Mouse (Mus musculus) forebrain, embryonic 14.5 days (tissue): ENCODE results near the gene Acot3. TPM values are rescaled to one million over a fixed set of nuclear protein-coding genes. Genes with fewer than 3 reads are reported as not detected.
A peak's percentile ranks its signal among the peaks of the same experiment; 100 is the strongest.
"Not testable (repeated sequence)": the region's sequence is repeated elsewhere in the genome, so short reads cannot be mapped to it uniquely, and the experiment has no call there.

Source experiments
- ATAC-seq: fragments of 200-750 bp; cut with Nextera tagmentation; 2 replicates; pipeline ENCODE4 v1.8.0; 2017; ENCODE audit warnings: mild to moderate bottlenecking, moderate library complexity
- DNase-seq: peaks from one replicate; pipeline ENCODE4 v3.0.0-alpha.2; 2015; ENCODE audit warnings: low spot score
- H3K27ac ChIP-seq: fragments of 300-500 bp; sonication (generic); 2 replicates; pipeline ENCODE4 v1.5.1; 2014; ENCODE audit warnings: low read depth, mild to moderate bottlenecking, control low read depth, low read length, moderate library complexity
- H3K27me3 ChIP-seq: fragments of 300-500 bp; sonication (generic); replicated peaks from 2 replicates; pipeline ENCODE4 v1.6.1; 2014; ENCODE audit warnings: low read length, control low read depth, mixed read lengths; ENCODE audit not compliant: control insufficient read depth, insufficient read depth
- H3K36me3 ChIP-seq: fragments of 300-500 bp; sonication (generic); 2 replicates; pipeline ENCODE4 v1.6.1; 2014; ENCODE audit warnings: low read length, control low read depth; ENCODE audit not compliant: control insufficient read depth, insufficient read depth
- H3K4me1 ChIP-seq: fragments of 300-500 bp; sonication (generic); 2 replicates; pipeline ENCODE4 v1.6.1; 2014; ENCODE audit warnings: antibody characterized with exemption, low read length, control low read depth; ENCODE audit not compliant: control insufficient read depth, insufficient read depth
- H3K4me2 ChIP-seq: fragments of 300-500 bp; sonication (generic); 2 replicates; pipeline ENCODE4 v1.6.1; 2014; ENCODE audit warnings: mild to moderate bottlenecking, control low read depth, low read length
- H3K4me3 ChIP-seq: fragments of 300-500 bp; sonication (generic); 2 replicates; pipeline ENCODE4 v1.5.1; 2014; ENCODE audit warnings: low read depth, low read length, control low read depth
- H3K9ac ChIP-seq: fragments of 300-500 bp; sonication (generic); 2 replicates; pipeline ENCODE4 v1.6.1; 2014; ENCODE audit warnings: mild to moderate bottlenecking, low read length, control low read depth, moderate library complexity
- H3K9me3 ChIP-seq: fragments of 300-500 bp; sonication (generic); replicated peaks from 2 replicates; pipeline ENCODE4 v1.6.1; 2016; ENCODE audit warnings: low read length, control low read depth, mixed read lengths; ENCODE audit not compliant: control insufficient read depth
- WGBS: fragments of 180-500 bp; shearing (Covaris S2); extraction: QIAGEN DNeasy Blood & Tissue Kit; methylation state at CpG from one replicate; pipeline ENCODE4 v1.1.7; 2014; 5-methylcytosine and 5-hydroxymethylcytosine counted together
- polyA plus RNA-seq: library from polyadenylated mRNA; unstranded; fragments of >200 nt; fragmentation: Nextera tagmentation; extraction: Ambion mirVana; gene quantifications from 2 replicates; pipeline ENCODE4 v1.2.1, GENCODE M21; 2014

Gene Acot3
- polyA plus RNA-seq, 1 experiment from 2014 or later: 0.34 TPM

GRCm38 (mm10) chr12:84013701-84014100 is 38.2 kb upstream of the Acot3 start:
- Histone ChIP-seq H3K27ac (no peak overlapping the region), H3K27me3 (no peaks in the 10 kb centered on the region), H3K9me3 (no peaks in the 10 kb centered on the region), H3K9ac (no peak overlapping the region), H3K4me2 (no peak overlapping the region), H3K36me3 (peaks cover 5% of the 10 kb centered on the region; the same call in 1 of the 2 replicates), H3K4me1 (peaks cover 13% of the 10 kb centered on the region), H3K4me3 (no peak overlapping the region)
- ATAC-seq: no peak
- DNase-seq: no peak
- WGBS: 94% methylated on average over 7 of the region's 7 CpGs

DNA sequence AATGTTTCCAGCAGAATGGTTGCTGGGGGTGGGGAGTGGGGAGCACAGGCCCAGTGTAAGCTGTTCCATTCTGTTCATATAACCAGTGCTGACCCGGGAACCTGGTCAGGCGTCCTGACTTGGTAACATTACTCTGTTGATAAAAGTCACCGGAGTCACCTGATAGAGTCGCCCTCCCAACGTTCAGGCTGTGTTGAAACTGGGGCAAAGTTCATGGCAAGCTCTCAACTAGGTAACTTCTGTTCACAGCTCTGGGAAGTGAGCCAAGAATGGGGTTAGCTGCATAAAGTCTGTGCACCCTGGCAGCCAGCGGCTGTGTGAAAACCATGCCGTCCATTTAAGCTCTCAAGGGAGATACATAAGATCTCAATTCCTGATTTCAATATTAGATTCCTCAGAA is 31.4 kb upstream of the Acot3 start:
- not testable (repeated sequence) for H3K27ac ChIP-seq, H3K27me3 ChIP-seq, H3K4me1 ChIP-seq, H3K36me3 ChIP-seq, H3K9me3 ChIP-seq, ATAC-seq, H3K4me2 ChIP-seq, H3K4me3 ChIP-seq, H3K9ac ChIP-seq
- DNase-seq: peak; percentile 51
- WGBS: 61% methylated on average over 7 of the region's 7 CpGs

- 93% methylated on average over 4 of the region's 4 CpGs for WGBS
- not testable (repeated sequence) for H3K9me3 ChIP-seq, H3K4me3 ChIP-seq, ATAC-seq, H3K4me2 ChIP-seq, H3K9ac ChIP-seq, H3K36me3 ChIP-seq, H3K27ac ChIP-seq, H3K4me1 ChIP-seq, DNase-seq, H3K27me3 ChIP-seq
Observed at GRCm38 (mm10) chr12:84022266-84022665, 29.7 kb upstream of the Acot3 start.

DNA sequence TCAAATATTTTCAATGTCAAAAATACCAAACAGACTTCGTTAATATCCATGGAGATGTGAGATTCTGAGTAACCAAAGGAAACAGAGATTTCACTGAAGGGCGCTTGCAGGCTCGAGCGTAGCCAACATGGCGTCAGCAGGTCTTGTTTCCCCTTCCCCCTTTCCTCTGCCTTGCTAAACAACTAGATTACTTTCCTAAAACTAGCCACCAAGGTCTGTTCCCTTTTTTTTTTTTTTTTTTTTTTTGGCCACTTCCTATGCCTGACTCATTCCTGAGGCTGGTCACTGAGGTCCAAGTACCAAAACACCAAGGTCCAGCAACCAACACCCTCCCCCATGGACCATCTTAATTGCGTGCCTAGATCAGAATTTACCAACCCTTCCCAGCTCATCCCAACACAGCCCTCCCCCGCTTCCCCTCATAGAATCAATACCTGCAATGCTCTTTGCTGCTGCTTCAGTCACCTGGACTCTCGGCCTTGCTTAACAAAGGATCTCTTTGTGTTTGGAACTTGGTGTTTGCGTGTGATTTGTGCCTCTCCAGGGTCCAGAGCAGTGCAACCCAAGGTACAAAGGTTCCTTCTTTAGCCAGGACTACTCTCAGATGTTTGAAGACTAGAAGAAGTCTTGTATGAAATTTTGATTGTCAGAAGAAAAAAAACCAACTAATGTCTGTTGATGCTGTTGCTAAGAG is 28.7 kb upstream of the Acot3 start:
- Histone ChIP-seq H3K9me3 (no peaks in the 10 kb centered on the region), H3K9ac (no peak overlapping the region), H3K4me3 (no peak overlapping the region), H3K4me2 (no peak overlapping the region), H3K27ac (no peak overlapping the region), H3K36me3 (no peaks in the 10 kb centered on the region), H3K4me1 (no peaks in the 10 kb centered on the region), H3K27me3 (no peaks in the 10 kb centered on the region)
- WGBS: 79% methylated on average over 9 of the region's 9 CpGs
- DNase-seq (no peak), ATAC-seq (no peak)

- 94% methylated on average over 7 of the region's 7 CpGs for WGBS
- H3K4me3 ChIP-seq: no peak overlapping the region
- H3K27ac ChIP-seq: no peak overlapping the region
Observed at GRCm38 (mm10) chr12:84025888-84026287, 26.1 kb upstream of the Acot3 start.

DNA sequence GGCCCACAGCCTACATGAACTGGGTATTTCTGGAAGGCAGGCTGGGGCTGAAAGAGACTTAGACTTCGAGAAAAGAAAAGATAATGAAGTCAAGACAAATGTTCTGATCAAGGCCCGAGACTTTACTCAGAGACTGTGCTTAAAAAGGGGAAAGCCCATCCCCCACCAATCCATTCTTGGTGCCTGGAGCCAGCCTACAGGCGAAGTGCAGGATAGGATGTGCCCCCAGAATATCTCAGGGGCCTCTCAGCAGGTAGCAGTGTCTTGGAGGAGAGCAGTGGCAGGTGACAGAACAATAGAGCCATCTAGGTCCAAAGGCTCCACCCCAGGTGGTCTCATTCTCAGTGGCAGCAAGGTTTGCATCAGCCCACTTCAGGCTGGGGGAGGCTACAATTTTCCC is 23.6 kb upstream of the Acot3 start:
- H3K9ac ChIP-seq, DNase-seq, H3K27ac ChIP-seq, H3K4me3 ChIP-seq, ATAC-seq, H3K36me3 ChIP-seq, H3K4me2 ChIP-seq, H3K27me3 ChIP-seq, H3K9me3 ChIP-seq, H3K4me1 ChIP-seq: not testable (repeated sequence)
- WGBS: 34% methylated on average over 3 of the region's 3 CpGs

More at GRCm38 (mm10) chr12:84025888-84026287, 26.1 kb upstream of the Acot3 start:
- Histone ChIP-seq H3K4me1 (no peaks in the 10 kb centered on the region), H3K27me3 (no peaks in the 10 kb centered on the region), H3K9me3 (no peaks in the 10 kb centered on the region), H3K36me3 (no peaks in the 10 kb centered on the region), H3K9ac (no peak overlapping the region), H3K4me2 (no peak overlapping the region)
- DNase-seq (no peak), ATAC-seq (no peak)

GRCm38 (mm10) chr12:84029043-84029442 is 22.9 kb upstream of the Acot3 start:
- 84% methylated on average over 1 of the region's 1 CpGs for WGBS
- H3K27me3 ChIP-seq, H3K9me3 ChIP-seq, H3K4me2 ChIP-seq, H3K4me1 ChIP-seq, H3K27ac ChIP-seq, H3K36me3 ChIP-seq, DNase-seq, H3K4me3 ChIP-seq, ATAC-seq, H3K9ac ChIP-seq: not testable (repeated sequence)

- peak; percentile 84 for DNase-seq
- Histone ChIP-seq H3K4me3 (no peak overlapping the region), H3K27ac (no peak overlapping the region), H3K9ac (no peak overlapping the region), H3K27me3 (no peaks in the 10 kb centered on the region), H3K4me1 (no peaks in the 10 kb centered on the region), H3K9me3 (no peaks in the 10 kb centered on the region), H3K4me2 (no peak overlapping the region), H3K36me3 (no peaks in the 10 kb centered on the region)
- 68% methylated on average over 4 of the region's 4 CpGs for WGBS
- peak; percentile 80 for ATAC-seq
Observed at GRCm38 (mm10) chr12:84030659-84031332, 21.1 kb upstream of the Acot3 start.

- H3K9me3 ChIP-seq: no peaks in the 10 kb centered on the region
- H3K4me1 ChIP-seq: no peaks in the 10 kb centered on the region
- H3K4me3 ChIP-seq: no peak overlapping the region
- H3K36me3 ChIP-seq: no peaks in the 10 kb centered on the region
- DNase-seq (no peak), ATAC-seq (no peak)
- no peaks in the 10 kb centered on the region; the same call in 1 of the 2 replicates for H3K27me3 ChIP-seq
- H3K27ac ChIP-seq: no peak overlapping the region
- H3K9ac ChIP-seq: no peak overlapping the region
- H3K4me2 ChIP-seq: no peak overlapping the region
- 90% methylated on average over 4 of the region's 4 CpGs for WGBS
Observed at GRCm38 (mm10) chr12:84032854-84033253, 19.1 kb upstream of the Acot3 start.
